8 mouse cellular contexts compared by ENCODE assay signal in genomic region chr1:172309699-172310398, GRCm38 (mm10). TPM values are rescaled to one million over a fixed set of nuclear protein-coding genes. Genes with fewer than 3 reads are reported as not detected.
DNase-seq lines count a peak whose midpoint lies in the region; ATAC-seq and TF ChIP-seq lines count a peak whose summit lies in the region.

No protein-coding gene starts in this region.

- TF ChIP-seq CTCF in E14TG2a.4 (conservative IDR thresholded peaks at IDR 0.05; ENCODE audit: low read length): peak; percentile 87

- peak overlapping the region; percentile 63; the same call in 1 of the 2 replicates for H3K27ac ChIP-seq in forebrain, embryonic 11.5 days (ENCODE audit: low read depth, low read length)
- peak overlapping the region; percentile 94 for H3K27ac ChIP-seq in heart, embryonic 16.5 days (ENCODE audit: low read length)
- H3K27ac ChIP-seq in liver, embryonic 13.5 days: peak overlapping the region; percentile 51; the same call in 1 of the 2 replicates
- H3K27ac ChIP-seq in stomach, embryonic 15.5 days: peak overlapping the region; percentile 98

- H3K27me3 ChIP-seq in E14TG2a.4 (ENCODE audit: insufficient read depth, low read length): peaks cover 24% of the 10 kb centered on the region
- H3K27me3 ChIP-seq in forebrain, embryonic 11.5 days (ENCODE audit: control insufficient read depth, insufficient read depth, low read length): no peaks in the 10 kb centered on the region
- no peaks in the 10 kb centered on the region for H3K27me3 ChIP-seq in heart, embryonic 16.5 days (ENCODE audit: control insufficient read depth, insufficient read depth, low read length)
- H3K27me3 ChIP-seq in liver, embryonic 13.5 days: no peaks in the 10 kb centered on the region
- no peaks in the 10 kb centered on the region for H3K27me3 ChIP-seq in stomach, embryonic 15.5 days (replicated peaks)

- peak; percentile 79 for ATAC-seq in forebrain, embryonic 11.5 days (replicated peaks; ENCODE audit: low FRiP score)
- peak; percentile 64 for ATAC-seq in heart, embryonic 16.5 days (replicated peaks; ENCODE audit: extremely low read depth, insufficient read depth, low FRiP score)
- peak; percentile 42 for ATAC-seq in liver, embryonic 13.5 days (ENCODE audit: low read depth)
- ATAC-seq in stomach, embryonic 15.5 days (ENCODE audit: insufficient read depth, low FRiP score, low read depth): peak; percentile 43

- H3K9me3 ChIP-seq in E14TG2a.4 (ENCODE audit: low read length): no peaks in the 10 kb centered on the region
- H3K9me3 ChIP-seq in forebrain, embryonic 11.5 days (ENCODE audit: control insufficient read depth, low read length): no peaks in the 10 kb centered on the region
- H3K9me3 ChIP-seq in heart, embryonic 16.5 days (replicated peaks; ENCODE audit: control insufficient read depth, low read length): no peaks in the 10 kb centered on the region
- no peaks in the 10 kb centered on the region for H3K9me3 ChIP-seq in liver, embryonic 13.5 days (replicated peaks)
- no peaks in the 10 kb centered on the region for H3K9me3 ChIP-seq in stomach, embryonic 15.5 days

- peak overlapping the region; percentile 33; the same call in 1 of the 2 replicates for H3K4me3 ChIP-seq in E14TG2a.4 (replicated peaks; ENCODE audit: low read length)
- H3K4me3 ChIP-seq in forebrain, embryonic 11.5 days (ENCODE audit: low read depth, low read length): 0 out of 2 replicates have a peak overlapping the region, but pooled peaks have one; percentile 13
- H3K4me3 ChIP-seq in heart, embryonic 16.5 days (ENCODE audit: low read length): peak overlapping the region; percentile 51
- H3K4me3 ChIP-seq in liver, embryonic 13.5 days (replicated peaks): peak overlapping the region; percentile 39
- peak overlapping the region; percentile 36 for H3K4me3 ChIP-seq in stomach, embryonic 15.5 days (replicated peaks)

- 4% methylated on average over 14 of the region's 14 CpGs for WGBS in forebrain, embryonic 11.5 days
- 1% methylated on average over 14 of the region's 14 CpGs for WGBS in heart, embryonic 16.5 days
- 1% methylated on average over 14 of the region's 14 CpGs for WGBS in liver, embryonic 13.5 days (ENCODE audit: insufficient replicate concordance)
- WGBS in stomach, embryonic 15.5 days: 2% methylated on average over 14 of the region's 14 CpGs

- H3K36me3 ChIP-seq in E14TG2a.4 (ENCODE audit: insufficient read depth, low read length): no peaks in the 10 kb centered on the region
- no peaks in the 10 kb centered on the region for H3K36me3 ChIP-seq in forebrain, embryonic 11.5 days (ENCODE audit: control insufficient read depth, insufficient read depth, low read length)
- no peaks in the 10 kb centered on the region for H3K36me3 ChIP-seq in heart, embryonic 16.5 days (ENCODE audit: control insufficient read depth, insufficient read depth)
- no peaks in the 10 kb centered on the region for H3K36me3 ChIP-seq in liver, embryonic 13.5 days
- H3K36me3 ChIP-seq in stomach, embryonic 15.5 days: no peaks in the 10 kb centered on the region

- H3K9ac ChIP-seq in forebrain, embryonic 11.5 days (ENCODE audit: low read length): peak overlapping the region; percentile 62
- H3K9ac ChIP-seq in heart, embryonic 16.5 days (ENCODE audit: low read length): peak overlapping the region; percentile 80
- H3K9ac ChIP-seq in liver, embryonic 13.5 days: peak overlapping the region; percentile 65
- peak overlapping the region; percentile 44 for H3K9ac ChIP-seq in stomach, embryonic 15.5 days

- peaks cover 67% of the 10 kb centered on the region for H3K4me1 ChIP-seq in E14TG2a.4 (replicated peaks; ENCODE audit: low read depth, low read length)
- peaks cover 16% of the 10 kb centered on the region; the same call in 1 of the 2 replicates for H3K4me1 ChIP-seq in forebrain, embryonic 11.5 days (replicated peaks; ENCODE audit: control insufficient read depth, insufficient read depth, low read length)
- H3K4me1 ChIP-seq in heart, embryonic 16.5 days (ENCODE audit: control insufficient read depth, insufficient read depth, low read length): peaks cover 23% of the 10 kb centered on the region
- H3K4me1 ChIP-seq in liver, embryonic 13.5 days (replicated peaks): peaks cover 58% of the 10 kb centered on the region
- peaks cover 14% of the 10 kb centered on the region for H3K4me1 ChIP-seq in stomach, embryonic 15.5 days

- peak; percentile 90 for DNase-seq in c-Kit-positive CD71-positive TER-119-negative erythroid progenitor cells, embryonic 14.5 days (ENCODE audit: low read depth)
- DNase-seq in forebrain, embryonic 11.5 days (ENCODE audit: low spot score): peak; percentile 97
- DNase-seq in kidney, postnatal 25 days: peak; percentile 94 to 96
- DNase-seq in liver, embryonic 13.5 days: peak; percentile 80
- peak; percentile 98 for DNase-seq in neural tube, embryonic 10.5 days (ENCODE audit: extremely low spot score, low spot score)

- peak overlapping the region; percentile 57 for H3K4me2 ChIP-seq in forebrain, embryonic 11.5 days (ENCODE audit: low read depth, low read length, severe bottlenecking)
- H3K4me2 ChIP-seq in heart, embryonic 16.5 days (ENCODE audit: low read depth, low read length): peak overlapping the region; percentile 96
- peak overlapping the region; percentile 67 for H3K4me2 ChIP-seq in liver, embryonic 13.5 days
- H3K4me2 ChIP-seq in stomach, embryonic 15.5 days: peak overlapping the region; percentile 88

RNA-seq across cellular contexts. Expression of gene Atp1a2, which starts 12.0 kb away (rescaled TPM):
- 1.5 and 2.1 TPM in 2 replicates for polyA plus RNA-seq in forebrain, embryonic 11.5 days (2014; fragmentation: Nextera tagmentation; extraction: Ambion mirVana)
- polyA plus RNA-seq in heart, embryonic 16.5 days (2015; fragmentation: Nextera tagmentation; extraction: Ambion mirVana): 18.7 and 20.7 TPM in 2 replicates
- 0.25 and 0.32 TPM in 2 replicates for polyA plus RNA-seq in liver, embryonic 13.5 days (2015; fragmentation: Nextera tagmentation; extraction: Ambion mirVana)
- polyA plus RNA-seq in stomach, embryonic 15.5 days (2015; fragmentation: Nextera tagmentation; extraction: Ambion mirVana): 4.2 and 4.3 TPM in 2 replicates

RNA-seq across cellular contexts. Expression of gene Kcnj9, which starts 19.3 kb away (rescaled TPM):
- 0.68 and 0.89 TPM in 2 replicates for polyA plus RNA-seq in forebrain, embryonic 11.5 days (2014; fragmentation: Nextera tagmentation; extraction: Ambion mirVana)
- polyA plus RNA-seq in heart, embryonic 16.5 days (2015; fragmentation: Nextera tagmentation; extraction: Ambion mirVana): not detected in 2 replicates
- 0.05 TPM in 1 of 2 replicates, not detected in the other for polyA plus RNA-seq in liver, embryonic 13.5 days (2015; fragmentation: Nextera tagmentation; extraction: Ambion mirVana)
- 0.05 and 0.09 TPM in 2 replicates for polyA plus RNA-seq in stomach, embryonic 15.5 days (2015; fragmentation: Nextera tagmentation; extraction: Ambion mirVana)

RNA-seq across cellular contexts. Expression of gene Kcnj10, which starts 31.2 kb away (rescaled TPM):
- 0.69 and 0.73 TPM in 2 replicates for polyA plus RNA-seq in forebrain, embryonic 11.5 days (2014; fragmentation: Nextera tagmentation; extraction: Ambion mirVana)
- polyA plus RNA-seq in heart, embryonic 16.5 days (2015; fragmentation: Nextera tagmentation; extraction: Ambion mirVana): 0.04 and 0.05 TPM in 2 replicates
- polyA plus RNA-seq in liver, embryonic 13.5 days (2015; fragmentation: Nextera tagmentation; extraction: Ambion mirVana): 0.03 and 0.07 TPM in 2 replicates
- 0.10 and 0.17 TPM in 2 replicates for polyA plus RNA-seq in stomach, embryonic 15.5 days (2015; fragmentation: Nextera tagmentation; extraction: Ambion mirVana)

RNA-seq across cellular contexts. Expression of gene Igsf8, which starts 48.4 kb away (rescaled TPM):
- 104 and 122 TPM in 2 replicates for polyA plus RNA-seq in forebrain, embryonic 11.5 days (2014; fragmentation: Nextera tagmentation; extraction: Ambion mirVana)
- polyA plus RNA-seq in heart, embryonic 16.5 days (2015; fragmentation: Nextera tagmentation; extraction: Ambion mirVana): 25.3 and 30.6 TPM in 2 replicates
- 15.4 and 16.8 TPM in 2 replicates for polyA plus RNA-seq in liver, embryonic 13.5 days (2015; fragmentation: Nextera tagmentation; extraction: Ambion mirVana)
- 44.8 and 45.0 TPM in 2 replicates for polyA plus RNA-seq in stomach, embryonic 15.5 days (2015; fragmentation: Nextera tagmentation; extraction: Ambion mirVana)

RNA-seq across cellular contexts. Expression of gene Atp1a4, which starts 51.6 kb away (rescaled TPM):
- 0.08 TPM in 1 of 2 replicates, not detected in the other for polyA plus RNA-seq in forebrain, embryonic 11.5 days (2014; fragmentation: Nextera tagmentation; extraction: Ambion mirVana)
- polyA plus RNA-seq in heart, embryonic 16.5 days (2015; fragmentation: Nextera tagmentation; extraction: Ambion mirVana): 0.16 and 0.17 TPM in 2 replicates
- 0.03 TPM in 1 of 2 replicates, not detected in the other for polyA plus RNA-seq in liver, embryonic 13.5 days (2015; fragmentation: Nextera tagmentation; extraction: Ambion mirVana)
- polyA plus RNA-seq in stomach, embryonic 15.5 days (2015; fragmentation: Nextera tagmentation; extraction: Ambion mirVana): not detected in 2 replicates

Comparison
In these comparisons a context has a peak if more than half of its experiments do, and no peak if none do; other contexts are left out.
1. Peak in every context shown above with its lines: DNase-seq, ATAC-seq, H3K4me3 ChIP-seq and H3K27ac ChIP-seq.